Mouse (Mus musculus) brain, embryonic 14.5 days (tissue): ENCODE measurements around the gene Fzr1.

Source experiments
- CTCF ChIP-seq: fragments of 200-500 bp; IDR thresholded peaks from 2 replicates; pipeline ENCODE4 v1.5.1; 2012; ENCODE audit warnings: inconsistent platforms, mild to moderate bottlenecking, moderate library complexity, borderline replicate concordance; ENCODE audit not compliant: insufficient read depth, insufficient read length; ENCODE audit errors: extremely low read depth
- POLR2A ChIP-seq: fragments of 200-500 bp; IDR thresholded peaks from 2 replicates; pipeline ENCODE4 v1.6.1; 2012; ENCODE audit warnings: mild to moderate bottlenecking, inconsistent platforms, borderline replicate concordance; ENCODE audit not compliant: poor library complexity, insufficient read depth, insufficient read length, severe bottlenecking; ENCODE audit errors: extremely low read depth

- TF ChIP-seq CTCF (no peak), POLR2A (no peak)
These were observed 31.0 kb upstream of the Fzr1 start for GRCm38 (mm10) chr10:81409330-81409729.
